Mouse (Mus musculus) G1E (cell line): ENCODE measurements around the gene Ckap5. TPM values are rescaled to one million over a fixed set of nuclear protein-coding genes. Genes with fewer than 3 reads are reported as not detected.
A peak's percentile ranks its signal among the peaks of the same experiment; 100 is the strongest.

Experiments
- ATAC-seq: 2 replicates; pipeline ENCODE4 v1.8.0; 2016; ENCODE audit warnings: mild to moderate bottlenecking; ENCODE audit not compliant: insufficient number of reproducible peaks, poor library complexity, low FRiP score, severe bottlenecking; ENCODE audit errors: extremely low read depth
- DNase-seq: peaks from one replicate; pipeline ENCODE4 v3.0.0; 2012; ENCODE audit warnings: low spot score
- H3K27me3 ChIP-seq: 2 replicates; pipeline ENCODE4 v1.6.1; 2012; ENCODE audit warnings: mild to moderate bottlenecking, low read length, inconsistent platforms; ENCODE audit not compliant: insufficient read depth
- H3K36me3 ChIP-seq: replicated peaks from 2 replicates; pipeline ENCODE3; 2012; ENCODE audit warnings: mild to moderate bottlenecking, inconsistent platforms
- H3K4me1 ChIP-seq: 2 replicates; pipeline ENCODE4 v1.6.1; 2012; ENCODE audit warnings: low read depth, low read length, inconsistent platforms, mixed read lengths; ENCODE audit not compliant: insufficient read depth
- H3K4me3 ChIP-seq: 2 replicates; pipeline ENCODE4 v1.5.1; 2012; ENCODE audit warnings: low read depth, mild to moderate bottlenecking, inconsistent platforms, low read length, moderate library complexity, mixed read lengths
- H3K9me3 ChIP-seq: replicated peaks from 2 replicates; pipeline ENCODE4 v1.6.1; 2012; ENCODE audit warnings: inconsistent platforms
- CTCF ChIP-seq: IDR thresholded peaks from 2 replicates; pipeline ENCODE4 v1.5.1; 2012; ENCODE audit warnings: low read depth, low read length, inconsistent platforms, mixed read lengths
- GATA1 ChIP-seq: IDR thresholded peaks from 2 replicates; pipeline ENCODE4 v1.6.1; 2012; ENCODE audit warnings: borderline replicate concordance, low read length, inconsistent platforms, mixed read lengths
- GATA2 ChIP-seq: IDR thresholded peaks from 2 replicates; pipeline ENCODE4 v1.6.1; 2012; ENCODE audit warnings: low read depth, low read length, inconsistent platforms, borderline replicate concordance
- POLR2AphosphoS5 ChIP-seq: IDR thresholded peaks from 2 replicates; pipeline ENCODE4 v1.6.1; 2012; ENCODE audit warnings: low read depth, low read length, inconsistent platforms; ENCODE audit not compliant: insufficient replicate concordance
- TAL1 ChIP-seq: conservative IDR thresholded peaks from 2 replicates; pipeline ENCODE4 v1.6.1; 2012; ENCODE audit warnings: low read depth, low read length, inconsistent platforms, mixed read lengths
- polyA plus RNA-seq: library from polyadenylated mRNA; stranded (reverse); fragments of >175 nt; gene quantifications from 2 replicates; pipeline ENCODE4 v1.2.3, GENCODE M21; 2012
- total RNA-seq, 2 experiments: library from RNA; stranded (forward) in 1 of 2; stranded (reverse) in 1 of 2; fragments of 200-1000 nt in 1 of 2; fragments of >200 nt in 1 of 2; fragmentation: Nextera tagmentation in 1 of 2; gene quantifications; 2 replicates each; pipeline ENCODE4 v1.2.3; 2014 to 2017

The Ckap5 gene
- total and polyA plus RNA-seq, 3 experiments = 3.8 to 153 (median 97.6) TPM

- Histone ChIP-seq H3K9me3 (no peaks in the 10 kb centered on the region), H3K4me3 (no peak overlapping the region), H3K27me3 (peaks cover 33% of the 10 kb centered on the region), H3K36me3 (no peaks in the 10 kb centered on the region), H3K4me1 (peaks cover 2% of the 10 kb centered on the region; the same call in 1 of the 2 replicates)
- ATAC-seq (no peak), DNase-seq (no peak)
- TF ChIP-seq GATA1 = no peak
Measured at GRCm38 (mm10) chr2:91492071-91492635, 34.4 kb upstream of the Ckap5 start.

DNA sequence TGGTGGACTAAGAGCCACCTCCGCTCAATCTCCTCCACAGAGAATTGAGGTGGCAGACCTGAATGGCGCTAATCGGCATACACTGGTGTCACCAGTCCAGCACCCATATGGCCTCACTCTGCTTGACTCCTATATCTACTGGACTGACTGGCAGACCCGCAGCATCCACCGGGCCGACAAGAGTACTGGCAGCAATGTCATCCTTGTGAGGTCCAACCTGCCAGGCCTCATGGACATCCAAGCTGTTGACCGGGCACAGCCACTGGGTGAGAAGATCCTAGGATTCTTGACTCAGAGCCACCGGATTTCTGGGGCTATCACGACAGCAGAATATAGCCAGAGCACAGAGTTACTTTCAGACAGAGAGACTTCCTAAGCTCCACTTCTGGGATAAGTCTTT is 32.6 kb upstream of the Ckap5 start:
- H3K4me3 ChIP-seq = no peak overlapping the region
- no peaks in the 10 kb centered on the region for H3K9me3 ChIP-seq
- ATAC-seq = no peak
- TF ChIP-seq GATA1 = no peak
- no peak for TF ChIP-seq POLR2AphosphoS5
- no peak for TF ChIP-seq CTCF
- TF ChIP-seq GATA2 = no peak
- TF ChIP-seq TAL1 = no peak
- no peak for DNase-seq
- peaks cover 35% of the 10 kb centered on the region for H3K27me3 ChIP-seq
- H3K4me1 ChIP-seq = peaks cover 6% of the 10 kb centered on the region; the same call in 1 of the 2 replicates
- no peaks in the 10 kb centered on the region for H3K36me3 ChIP-seq

DNA sequence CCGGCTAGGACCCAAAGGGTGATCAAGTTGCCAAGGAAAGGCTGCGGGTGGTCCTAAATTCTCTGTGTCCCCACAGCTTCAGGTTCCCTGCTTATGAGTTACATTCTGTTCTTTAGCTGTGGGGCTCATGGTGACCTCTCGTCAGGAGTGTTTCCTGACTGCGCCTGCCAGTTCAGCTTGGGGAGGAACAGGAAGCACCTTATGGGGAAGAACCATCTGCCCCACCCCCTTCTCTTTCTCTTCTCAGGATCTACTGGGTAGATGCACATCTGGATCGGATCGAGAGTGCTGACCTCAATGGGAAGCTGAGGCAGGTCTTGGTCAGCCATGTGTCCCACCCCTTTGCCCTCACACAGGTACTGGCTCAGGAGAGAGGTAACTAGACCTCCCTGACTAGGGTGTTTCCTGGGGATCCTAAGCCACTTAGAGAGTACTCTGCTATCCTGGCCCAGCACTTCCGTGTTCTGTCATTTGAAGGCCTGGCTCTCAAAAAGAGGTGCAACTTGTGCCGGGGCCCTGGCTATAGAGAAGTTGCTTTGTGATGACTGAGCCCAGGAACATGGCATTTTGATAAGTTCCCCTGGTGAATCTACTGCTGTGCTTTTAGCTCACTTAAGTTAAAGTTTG is 28.4 kb upstream of the Ckap5 start:
- DNase-seq = no peak
- Histone ChIP-seq H3K4me3 (no peak overlapping the region), H3K36me3 (no peaks in the 10 kb centered on the region), H3K4me1 (peaks cover 6% of the 10 kb centered on the region; the same call in 1 of the 2 replicates), H3K27me3 (peaks cover 27% of the 10 kb centered on the region), H3K9me3 (no peaks in the 10 kb centered on the region)
- ATAC-seq = no peak
- no peak for TF ChIP-seq GATA1
- TF ChIP-seq POLR2AphosphoS5 = no peak
- TF ChIP-seq GATA2 = no peak
- TF ChIP-seq TAL1 = no peak
- TF ChIP-seq CTCF = no peak

DNA sequence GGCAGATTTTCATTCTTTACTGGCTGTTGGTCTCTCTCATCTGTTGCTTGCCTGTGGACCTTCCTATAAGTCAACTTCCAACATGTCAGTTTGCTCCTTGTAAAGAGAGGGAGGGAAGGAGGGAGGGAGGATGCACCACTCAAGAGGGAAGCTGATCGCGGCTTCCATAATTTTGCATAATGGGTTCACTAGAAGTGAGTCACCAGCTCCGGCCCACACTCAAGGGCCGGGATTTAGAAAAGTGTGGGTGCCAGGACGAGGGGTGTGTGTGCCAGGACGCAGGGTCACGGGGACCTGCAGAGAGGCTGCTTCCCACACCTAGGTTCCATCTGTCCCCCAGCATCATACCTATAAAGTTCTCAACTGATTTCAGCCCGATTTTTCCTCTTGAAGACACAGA is 18.5 kb upstream of the Ckap5 start:
- Histone ChIP-seq H3K27me3 (peaks cover 45% of the 10 kb centered on the region), H3K4me3 (no peak overlapping the region), H3K4me1 (no peaks in the 10 kb centered on the region), H3K36me3 (no peaks in the 10 kb centered on the region), H3K9me3 (no peaks in the 10 kb centered on the region)
- TF ChIP-seq CTCF (no peak), GATA2 (no peak), TAL1 (no peak), GATA1 (no peak), POLR2AphosphoS5 (no peak)
- ATAC-seq (no peak), DNase-seq (no peak)

DNA sequence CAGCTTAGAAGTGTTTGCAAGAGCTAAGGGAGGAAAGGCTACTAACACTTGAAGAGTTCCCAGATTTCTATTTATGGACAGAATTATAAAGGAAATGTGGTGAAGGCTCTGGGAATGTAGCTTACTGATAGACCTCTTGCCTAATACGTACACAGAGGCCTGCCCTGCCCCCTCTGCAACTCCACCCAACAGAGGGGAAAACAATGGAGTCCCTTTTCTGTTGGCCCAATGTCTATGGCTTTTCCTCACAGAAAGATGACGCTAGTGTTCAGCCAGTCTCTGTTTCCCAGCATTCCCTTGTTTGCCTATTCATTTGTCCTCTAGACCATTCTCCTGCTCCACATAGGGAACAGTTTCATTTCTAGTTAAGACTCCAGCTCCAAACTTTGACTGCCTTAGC is 9.4 kb upstream of the Ckap5 start:
- no peak overlapping the region for H3K4me3 ChIP-seq
- no peaks in the 10 kb centered on the region for H3K36me3 ChIP-seq
- H3K27me3 ChIP-seq = peaks cover 19% of the 10 kb centered on the region
- ATAC-seq = no peak
- no peaks in the 10 kb centered on the region for H3K9me3 ChIP-seq
- no peak for TF ChIP-seq GATA2
- no peak for TF ChIP-seq TAL1
- TF ChIP-seq GATA1 = no peak
- TF ChIP-seq POLR2AphosphoS5 = no peak
- no peak for TF ChIP-seq CTCF
- peaks cover 2% of the 10 kb centered on the region; the same call in 1 of the 2 replicates for H3K4me1 ChIP-seq
- DNase-seq = no peak

GRCm38 (mm10) chr2:91527147-91527486 is 555 bp downstream of the Ckap5 start:
- Histone ChIP-seq H3K36me3 (peaks cover 22% of the 10 kb centered on the region), H3K4me1 (peaks cover 15% of the 10 kb centered on the region), H3K4me3 (peak overlapping the region; percentile 92), H3K27me3 (peaks cover 5% of the 10 kb centered on the region; the same call in 1 of the 2 replicates), H3K9me3 (no peaks in the 10 kb centered on the region; the same call in 1 of the 2 replicates)
- TF ChIP-seq TAL1 (no peak), POLR2AphosphoS5 (no peak), GATA2 (no peak), GATA1 (no peak), CTCF (no peak)
- DNase-seq = no peak
- no peak for ATAC-seq
